Mouse (Mus musculus) C2C12 (cell line): ENCODE measurements around the gene Ppcdc. TPM values are rescaled to one million over a fixed set of nuclear protein-coding genes. Genes with fewer than 3 reads are reported as not detected.

Source experiments
- H3K27me3 ChIP-seq: one replicate; pipeline ENCODE4 v1.6.1; 2011; ENCODE audit not compliant: control insufficient read depth, insufficient read depth, insufficient read length
- H3K36me3 ChIP-seq: one replicate; pipeline ENCODE4 v1.6.1; 2011; ENCODE audit not compliant: control insufficient read depth, insufficient read depth
- H3K4me3 ChIP-seq: one replicate; pipeline ENCODE4 v1.5.1; 2011; ENCODE audit warnings: mild to moderate bottlenecking, control low read depth; ENCODE audit not compliant: poor library complexity, insufficient read depth, severe bottlenecking
- H3K79me2 ChIP-seq: one replicate; pipeline ENCODE4 v1.6.1; 2011; ENCODE audit not compliant: control insufficient read depth, insufficient read depth
- H3K79me3 ChIP-seq: one replicate; pipeline ENCODE4 v1.6.1; 2011; ENCODE audit warnings: low read depth, control low read depth
- H3ac ChIP-seq: one replicate; pipeline ENCODE3; 2011; ENCODE audit warnings: low read depth; ENCODE audit not compliant: control insufficient read depth, insufficient read length
- CEBPB ChIP-seq: IDR thresholded peaks from one replicate; pipeline ENCODE4 v1.6.1; 2011; ENCODE audit warnings: low read depth, mild to moderate bottlenecking, control low read depth, moderate library complexity
- CTCF ChIP-seq: IDR thresholded peaks from one replicate; pipeline ENCODE4 v1.5.1; 2011; ENCODE audit not compliant: control insufficient read depth, insufficient read depth, insufficient read length
- FOSL1 ChIP-seq: IDR thresholded peaks from one replicate; pipeline ENCODE4 v1.8.0; 2011; ENCODE audit warnings: mild to moderate bottlenecking, low read length; ENCODE audit not compliant: poor library complexity, insufficient read depth, severe bottlenecking
- MAX ChIP-seq: IDR thresholded peaks from one replicate; pipeline ENCODE4 v1.6.1; 2011; ENCODE audit warnings: mild to moderate bottlenecking, control low read depth
- MYOD1 ChIP-seq: IDR thresholded peaks from one replicate; pipeline ENCODE4 v1.6.1; 2011; ENCODE audit warnings: low read depth; ENCODE audit not compliant: control insufficient read depth, insufficient read length
- MYOG ChIP-seq: IDR thresholded peaks from one replicate; pipeline ENCODE4 v1.6.1; 2011; ENCODE audit not compliant: control insufficient read depth, insufficient read length; ENCODE audit errors: extremely low read depth
- USF1 ChIP-seq: IDR thresholded peaks from one replicate; pipeline ENCODE4 v1.6.1; 2011; ENCODE audit warnings: low read depth, mild to moderate bottlenecking, control low read depth, moderate library complexity
- polyA plus RNA-seq: library from polyadenylated mRNA; unstranded; fragments of >200 nt; fragmentation: generic; extraction: Trizol; gene quantifications from one replicate; pipeline ENCODE4 v1.2.1, GENCODE M21; 2012; ENCODE audit warnings: missing spikeins

Gene Ppcdc
- polyA plus RNA-seq, 1 experiment: 15.1 TPM

DNA sequence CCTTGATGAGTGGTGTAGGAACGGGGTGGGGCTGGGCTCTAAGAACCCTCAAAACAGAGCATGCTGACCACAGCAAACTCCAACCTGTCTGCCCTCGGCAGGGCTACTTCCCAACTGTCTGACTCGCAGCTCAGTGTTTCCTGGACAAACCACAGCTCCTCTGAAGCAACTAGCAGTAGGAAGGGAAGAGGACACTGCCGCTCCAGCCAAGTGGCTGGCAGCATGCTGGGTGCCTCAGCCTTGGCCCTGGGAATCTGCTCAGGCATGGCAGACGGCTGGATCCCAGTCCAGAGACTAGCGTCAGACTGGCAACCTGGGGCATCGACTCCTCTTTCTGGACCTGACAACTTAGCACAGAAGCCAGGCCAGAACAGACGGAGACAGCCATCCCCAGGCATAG is 22.6 kb downstream of the Ppcdc start:
- TF ChIP-seq CTCF: no peak
- TF ChIP-seq USF1: no peak
- no peak for TF ChIP-seq MYOG
- TF ChIP-seq FOSL1: no peak
- TF ChIP-seq MAX: no peak
- Histone ChIP-seq H3K79me2 (no peaks in the 10 kb centered on the region), H3ac (no peak overlapping the region), H3K36me3 (peaks cover 31% of the 10 kb centered on the region), H3K79me3 (no peaks in the 10 kb centered on the region), H3K27me3 (no peaks in the 10 kb centered on the region), H3K4me3 (no peak overlapping the region)

GRCm38 (mm10) chr9:57407120-57407905 is 32.6 kb downstream of the Ppcdc start:
- TF ChIP-seq MAX (no peak), FOSL1 (no peak)
- Histone ChIP-seq H3ac (no peak overlapping the region), H3K79me2 (no peaks in the 10 kb centered on the region), H3K36me3 (no peaks in the 10 kb centered on the region), H3K79me3 (no peaks in the 10 kb centered on the region), H3K4me3 (no peak overlapping the region), H3K27me3 (no peaks in the 10 kb centered on the region)

- Histone ChIP-seq H3K36me3 (no peaks in the 10 kb centered on the region), H3K79me3 (no peaks in the 10 kb centered on the region), H3ac (no peak overlapping the region), H3K79me2 (no peaks in the 10 kb centered on the region), H3K4me3 (no peak overlapping the region), H3K27me3 (no peaks in the 10 kb centered on the region)
- no peak for TF ChIP-seq CEBPB
Observed at GRCm38 (mm10) chr9:57406395-57406794, 33.5 kb downstream of the Ppcdc start.

DNA sequence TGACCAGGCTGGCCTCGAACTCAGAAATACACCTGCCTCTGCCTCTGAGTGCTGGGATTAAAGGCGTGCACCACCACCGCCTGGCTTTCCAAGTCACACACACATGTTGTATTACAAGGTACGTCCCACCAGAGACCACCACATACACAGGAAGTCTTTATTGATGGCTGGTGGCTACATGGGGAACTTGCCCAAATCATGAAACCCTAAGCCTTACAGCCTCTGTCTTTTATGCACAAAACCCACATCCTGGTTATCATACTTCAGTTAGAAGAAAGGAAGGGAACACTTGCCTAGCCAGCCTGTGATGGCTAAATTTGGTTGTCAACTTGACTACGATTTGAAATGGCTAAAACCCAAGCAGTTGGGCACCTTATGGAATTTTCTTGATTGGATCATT is 35.9 kb downstream of the Ppcdc start:
- Histone ChIP-seq H3K27me3 (no peaks in the 10 kb centered on the region), H3K79me2 (no peaks in the 10 kb centered on the region), H3ac (no peak overlapping the region), H3K4me3 (no peak overlapping the region), H3K79me3 (no peaks in the 10 kb centered on the region), H3K36me3 (no peaks in the 10 kb centered on the region)
- no peak for TF ChIP-seq USF1
- no peak for TF ChIP-seq MYOG
- no peak for TF ChIP-seq MAX
- TF ChIP-seq CEBPB: no peak
- no peak for TF ChIP-seq CTCF
- TF ChIP-seq MYOD1: no peak
- no peak for TF ChIP-seq FOSL1

DNA sequence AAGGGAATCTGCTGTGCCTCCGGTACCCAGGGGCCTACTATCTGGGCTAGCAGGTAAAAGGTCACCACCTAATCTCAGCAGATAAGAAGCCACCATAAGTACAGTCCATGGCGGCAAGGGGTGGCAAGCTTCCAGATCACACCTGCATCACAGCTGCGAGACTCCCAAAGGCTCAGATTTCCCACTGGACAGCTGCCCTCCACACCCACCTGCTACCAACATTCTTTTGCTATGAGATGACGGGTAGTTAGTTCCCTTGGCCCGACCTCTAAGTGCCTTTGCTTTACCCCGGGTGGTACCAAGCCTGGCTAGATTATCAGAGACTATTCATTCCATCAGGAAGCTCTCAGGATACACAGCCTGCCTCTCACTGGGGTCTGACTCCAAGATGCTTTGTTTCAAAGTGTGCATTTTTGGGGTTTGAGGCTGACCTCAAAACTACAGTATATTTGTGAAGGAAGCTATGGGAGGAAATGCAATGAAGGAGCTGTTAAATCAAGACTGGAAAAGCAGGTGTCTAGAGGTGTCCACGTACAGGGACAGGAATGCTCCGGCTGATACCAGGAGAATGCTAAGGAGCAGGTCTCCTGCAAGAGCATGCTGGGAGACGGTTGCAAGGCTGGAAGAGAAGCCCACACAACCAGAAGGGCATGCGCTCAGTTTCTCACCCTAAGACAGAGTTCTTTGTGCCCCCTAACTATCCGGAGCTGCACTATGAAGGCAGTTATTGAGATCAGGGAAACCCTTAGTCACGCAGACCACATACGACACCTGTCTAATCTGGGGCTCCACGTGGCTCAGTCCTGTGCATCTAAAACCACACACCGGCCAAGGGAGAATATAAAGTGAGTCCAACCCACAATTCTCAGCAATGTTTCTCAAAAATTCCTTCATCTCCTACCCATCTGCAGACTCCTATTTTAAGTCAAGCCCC is 37.3 kb downstream of the Ppcdc start:
- TF ChIP-seq MYOD1 (peak; percentile 87), MAX (no peak), USF1 (no peak), CEBPB (no peak), CTCF (no peak), FOSL1 (no peak)
- no peaks in the 10 kb centered on the region for H3K27me3 ChIP-seq
- H3K36me3 ChIP-seq: no peaks in the 10 kb centered on the region
- H3K79me3 ChIP-seq: no peaks in the 10 kb centered on the region
- no peak overlapping the region for H3K4me3 ChIP-seq
- H3ac ChIP-seq: no peak overlapping the region
- no peaks in the 10 kb centered on the region for H3K79me2 ChIP-seq

- TF ChIP-seq MYOG (no peak), MYOD1 (no peak), CTCF (no peak), FOSL1 (no peak), MAX (no peak), USF1 (no peak)
- Histone ChIP-seq H3ac (no peak overlapping the region), H3K36me3 (no peaks in the 10 kb centered on the region), H3K27me3 (no peaks in the 10 kb centered on the region), H3K79me3 (no peaks in the 10 kb centered on the region), H3K79me2 (no peaks in the 10 kb centered on the region), H3K4me3 (no peak overlapping the region)
Observed at GRCm38 (mm10) chr9:57398773-57399172, 41.2 kb downstream of the Ppcdc start.
